Mouse (Mus musculus) limb, embryonic 14.5 days (tissue): Measurements from ENCODE around the gene Chrnb1. TPM values are rescaled to one million over a fixed set of nuclear protein-coding genes. Genes with fewer than 3 reads are reported as not detected.

ENCODE experiments used
- ATAC-seq: fragments of 200-750 bp; cut with Nextera tagmentation; 2 replicates; pipeline ENCODE4 v1.8.0; 2017; ENCODE audit warnings: low read depth, moderate number of reproducible peaks, moderate TSS enrichment; ENCODE audit not compliant: low FRiP score
- DNase-seq: peaks from one replicate; pipeline ENCODE4 v3.0.0-alpha.2; 2015; ENCODE audit warnings: low spot score
- H3K27ac ChIP-seq: fragments of 300-500 bp; sonication (generic); replicated peaks from 2 replicates; pipeline ENCODE4 v1.5.1; 2014; ENCODE audit warnings: low read depth, mild to moderate bottlenecking, low read length, moderate library complexity, mixed read lengths
- H3K27me3 ChIP-seq: fragments of 300-500 bp; sonication (generic); 2 replicates; pipeline ENCODE4 v1.6.1; 2014; ENCODE audit warnings: low read length, mixed read lengths; ENCODE audit not compliant: control insufficient read depth, insufficient read depth
- H3K36me3 ChIP-seq: fragments of 300-500 bp; sonication (generic); 2 replicates; pipeline ENCODE4 v1.6.1; 2014; ENCODE audit warnings: mild to moderate bottlenecking, low read length, moderate library complexity, mixed read lengths; ENCODE audit not compliant: control insufficient read depth, insufficient read depth
- H3K4me1 ChIP-seq: fragments of 300-500 bp; sonication (generic); 2 replicates; pipeline ENCODE4 v1.6.1; 2014; ENCODE audit warnings: antibody characterized with exemption, low read length, mixed read lengths; ENCODE audit not compliant: control insufficient read depth, insufficient read depth
- H3K4me2 ChIP-seq: fragments of 300-500 bp; sonication (generic); replicated peaks from 2 replicates; pipeline ENCODE4 v1.6.1; 2014; ENCODE audit warnings: low read depth, mild to moderate bottlenecking, low read length, moderate library complexity; ENCODE audit not compliant: severe bottlenecking
- H3K4me3 ChIP-seq: fragments of 300-500 bp; sonication (generic); replicated peaks from 2 replicates; pipeline ENCODE4 v1.5.1; 2014; ENCODE audit warnings: low read length
- H3K9ac ChIP-seq: fragments of 300-500 bp; sonication (generic); 2 replicates; pipeline ENCODE4 v1.6.1; 2014; ENCODE audit warnings: mild to moderate bottlenecking, low read depth, low read length, moderate library complexity; ENCODE audit not compliant: severe bottlenecking
- H3K9me3 ChIP-seq: fragments of 300-500 bp; sonication (generic); 2 replicates; pipeline ENCODE4 v1.6.1; 2016; ENCODE audit warnings: low read length; ENCODE audit not compliant: control insufficient read depth
- POLR2A ChIP-seq: fragments of 200-500 bp; IDR thresholded peaks from 2 replicates; pipeline ENCODE4 v1.8.0; 2012; ENCODE audit warnings: inconsistent platforms, mild to moderate bottlenecking, moderate library complexity, borderline replicate concordance; ENCODE audit not compliant: insufficient read depth, insufficient read length; ENCODE audit errors: extremely low read depth
- WGBS: fragments of 180-500 bp; shearing (Covaris S2); extraction: QIAGEN DNeasy Blood & Tissue Kit; methylation state at CpG from one replicate; pipeline ENCODE4 v1.1.7; 2014; 5-methylcytosine and 5-hydroxymethylcytosine counted together
- polyA plus RNA-seq, 2 experiments: library from polyadenylated mRNA; depleted of rRNA in 1 of 2; stranded (reverse) in 1 of 2; unstranded in 1 of 2; fragments of >200 nt; fragmentation: Nextera tagmentation in 1 of 2; extraction: Ambion mirVana in 1 of 2; gene quantifications; 2 replicates each; pipeline versions ENCODE4 v1.2.1 to v1.2.3; 2012 to 2014

Chrnb1 gene
- polyA plus RNA-seq, 2 experiments = 19.0 to 69.4 TPM

GRCm38 (mm10) chr11:69828832-69829231 is 33.1 kb upstream of the Chrnb1 start:
- Histone ChIP-seq H3K27ac (no peak overlapping the region), H3K4me3 (no peak overlapping the region)

GRCm38 (mm10) chr11:69823456-69823855 is 27.7 kb upstream of the Chrnb1 start:
- ATAC-seq (no peak), DNase-seq (no peak)
- Histone ChIP-seq H3K9ac (no peak overlapping the region), H3K36me3 (peaks cover 42% of the 10 kb centered on the region), H3K4me2 (no peak overlapping the region), H3K4me3 (no peak overlapping the region), H3K27me3 (no peaks in the 10 kb centered on the region), H3K9me3 (no peaks in the 10 kb centered on the region), H3K27ac (no peak overlapping the region), H3K4me1 (no peaks in the 10 kb centered on the region)
- TF ChIP-seq POLR2A = no peak
- 73% methylated on average over 2 of the region's 2 CpGs for WGBS

More at GRCm38 (mm10) chr11:69828832-69829231, 33.1 kb upstream of the Chrnb1 start:
- H3K4me2 ChIP-seq = no peak overlapping the region
- H3K4me1 ChIP-seq = peaks cover 5% of the 10 kb centered on the region
- TF ChIP-seq POLR2A = no peak
- H3K27me3 ChIP-seq = peaks cover 4% of the 10 kb centered on the region; the same call in 1 of the 2 replicates
- 56% methylated on average over 5 of the region's 5 CpGs for WGBS
- H3K36me3 ChIP-seq = peaks cover 79% of the 10 kb centered on the region
- no peaks in the 10 kb centered on the region for H3K9me3 ChIP-seq
- H3K9ac ChIP-seq = no peak overlapping the region; the same call in 1 of the 2 replicates
- ATAC-seq = no peak
- no peak for DNase-seq

GRCm38 (mm10) chr11:69822080-69822479 is 26.3 kb upstream of the Chrnb1 start, which contains the start of gene Spem1:
Gene Spem1, minus strand, starts transcription at chr11:69822180.
- Histone ChIP-seq H3K4me1 (no peaks in the 10 kb centered on the region), H3K4me3 (no peak within 1 kb of the TSS), H3K27me3 (no peaks in the 10 kb centered on the region), H3K9ac (no peak within 1 kb of the TSS), H3K4me2 (no peak within 1 kb of the TSS), H3K27ac (no peak within 1 kb of the TSS), H3K36me3 (peaks cover 28% of the 10 kb centered on the region), H3K9me3 (0 out of 2 replicates have a peak, but pooled peaks cover 8% of the 10 kb centered on the region)
- DNase-seq (no peak), ATAC-seq (no peak)
- TF ChIP-seq POLR2A = no peak
- 88% methylated on average over 3 of the region's 3 CpGs for WGBS

GRCm38 (mm10) chr11:69818871-69819270 is 23.1 kb upstream of the Chrnb1 start:
- no peak for ATAC-seq
- 97% methylated on average over 8 of the region's 8 CpGs for WGBS

GRCm38 (mm10) chr11:69818365-69818764 is 22.6 kb upstream of the Chrnb1 start, which contains the start of gene Spem2:
Gene Spem2, minus strand, starts transcription at chr11:69818465.
- Histone ChIP-seq H3K4me3 (no peak within 1 kb of the TSS), H3K4me1 (no peaks in the 10 kb centered on the region), H3K4me2 (no peak within 1 kb of the TSS), H3K27me3 (no peaks in the 10 kb centered on the region), H3K27ac (no peak within 1 kb of the TSS), H3K9ac (no peak within 1 kb of the TSS), H3K9me3 (0 out of 2 replicates have a peak, but pooled peaks cover 8% of the 10 kb centered on the region), H3K36me3 (no peaks in the 10 kb centered on the region)
- 86% methylated on average over 2 of the region's 2 CpGs for WGBS
- ATAC-seq (no peak), DNase-seq (no peak)
- no peak for TF ChIP-seq POLR2A

More at GRCm38 (mm10) chr11:69818871-69819270, 23.1 kb upstream of the Chrnb1 start:
- no peak for DNase-seq
- H3K36me3 ChIP-seq = no peaks in the 10 kb centered on the region
- no peak overlapping the region for H3K9ac ChIP-seq
- H3K27ac ChIP-seq = no peak overlapping the region
- 0 out of 2 replicates have a peak, but pooled peaks cover 8% of the 10 kb centered on the region for H3K9me3 ChIP-seq
- TF ChIP-seq POLR2A = no peak
- H3K4me2 ChIP-seq = no peak overlapping the region
- no peaks in the 10 kb centered on the region for H3K27me3 ChIP-seq
- H3K4me3 ChIP-seq = no peak overlapping the region
- H3K4me1 ChIP-seq = no peaks in the 10 kb centered on the region
